Mouse (Mus musculus) bone marrow, adult 2 months (tissue): ENCODE data around the gene Atm.

Experiments used
- CTCF ChIP-seq: fragments of 200-500 bp; IDR thresholded peaks from 2 replicates; pipeline ENCODE4 v1.5.1; 2011; ENCODE audit warnings: low read length, control low read depth; ENCODE audit not compliant: control insufficient read depth, insufficient read depth
- POLR2A ChIP-seq: fragments of 200-500 bp; IDR thresholded peaks from 2 replicates; pipeline ENCODE4 v1.6.1; 2011; ENCODE audit warnings: low read depth, mild to moderate bottlenecking, control low read depth, low read length, borderline replicate concordance; ENCODE audit not compliant: control insufficient read depth

- TF ChIP-seq CTCF (no peak), POLR2A (no peak)
Observed at GRCm38 (mm10) chr9:53535416-53536320, 872 bp downstream of the Atm start.
